Mouse (Mus musculus) C2C12 (cell line): ENCODE results near the gene Scgb1c1.

ENCODE experiments used
- CTCF ChIP-seq: IDR thresholded peaks from one replicate; pipeline ENCODE4 v1.5.1; 2011; ENCODE audit not compliant: control insufficient read depth, insufficient read depth, insufficient read length
- MAX ChIP-seq: IDR thresholded peaks from one replicate; pipeline ENCODE4 v1.6.1; 2011; ENCODE audit warnings: mild to moderate bottlenecking, control low read depth
- MYOG ChIP-seq: IDR thresholded peaks from one replicate; pipeline ENCODE4 v1.6.1; 2011; ENCODE audit not compliant: control insufficient read depth, insufficient read length; ENCODE audit errors: extremely low read depth
- USF1 ChIP-seq: IDR thresholded peaks from one replicate; pipeline ENCODE4 v1.6.1; 2011; ENCODE audit warnings: low read depth, mild to moderate bottlenecking, control low read depth, moderate library complexity

- TF ChIP-seq USF1 = no peak
- no peak for TF ChIP-seq MAX
- peak; percentile 87 for TF ChIP-seq CTCF
- no peak for TF ChIP-seq MYOG
Observed at GRCm38 (mm10) chr7:140844905-140845665, at the start of gene Scgb1c1.
